Mouse (Mus musculus) erythroblast, adult 5-6 weeks (primary cell): ENCODE results near the gene Fkbp5. TPM values are rescaled to one million over a fixed set of nuclear protein-coding genes. Genes with fewer than 3 reads are reported as not detected.
"Not testable (repeated sequence)": the region's sequence is repeated elsewhere in the genome, so short reads cannot be mapped to it uniquely, and the experiment has no call there.

ENCODE experiments used
- ATAC-seq: replicated peaks from 2 replicates; pipeline ENCODE4 v1.8.0; 2016; ENCODE audit warnings: moderate number of reproducible peaks, mild to moderate bottlenecking, moderate TSS enrichment, inconsistent platforms; ENCODE audit not compliant: poor library complexity, low FRiP score, severe bottlenecking
- total RNA-seq, 2 experiments: library from RNA; stranded (forward) in 1 of 2; stranded (reverse) in 1 of 2; fragments of 150-400 nt in 1 of 2; fragments of 200-764, 138-1000 nt in 1 of 2; gene quantifications; 2 replicates each; pipeline versions ENCODE4 v1.2.3 to v1.2.4; 2015 to 2017; ENCODE audit warnings: low replicate concordance in 2 of 2

Fkbp5 gene
- total RNA-seq, 2 experiments from 2014 or later, result 3.7 to 13.8 TPM

- ATAC-seq, result no peak
Observed at GRCm38 (mm10) chr17:28433029-28433428, 84.3 kb downstream of the Fkbp5 start.

- ATAC-seq, result no peak
Observed at GRCm38 (mm10) chr17:28431931-28432335, 85.4 kb downstream of the Fkbp5 start.

- no peak for ATAC-seq
Observed at GRCm38 (mm10) chr17:28431038-28431437, 86.3 kb downstream of the Fkbp5 start.

- ATAC-seq, result no peak
Observed at GRCm38 (mm10) chr17:28428474-28429258, 88.7 kb downstream of the Fkbp5 start.

- ATAC-seq, result no peak
Observed at GRCm38 (mm10) chr17:28427666-28428065, 89.7 kb downstream of the Fkbp5 start.

GRCm38 (mm10) chr17:28424373-28424772 lies 93.0 kb downstream of the Fkbp5 start:
- no peak for ATAC-seq

- no peak for ATAC-seq
Observed at GRCm38 (mm10) chr17:28421071-28421470, 96.3 kb downstream of the Fkbp5 start.

GRCm38 (mm10) chr17:28420229-28421051 lies 96.9 kb downstream of the Fkbp5 start:
- no peak for ATAC-seq

- no peak for ATAC-seq
Observed at GRCm38 (mm10) chr17:28419636-28420035, 97.7 kb downstream of the Fkbp5 start.

GRCm38 (mm10) chr17:28418954-28419353 lies 98.4 kb downstream of the Fkbp5 start:
- ATAC-seq, result no peak

- not testable (repeated sequence) for ATAC-seq
Observed at GRCm38 (mm10) chr17:28418481-28418880, 98.8 kb downstream of the Fkbp5 start.

- no peak for ATAC-seq
Observed at GRCm38 (mm10) chr17:28417771-28418170, 99.6 kb downstream of the Fkbp5 start.

GRCm38 (mm10) chr17:28415271-28415670 lies 102.1 kb downstream of the Fkbp5 start:
- ATAC-seq, result no peak

- ATAC-seq, result no peak
Observed at GRCm38 (mm10) chr17:28411381-28411960, 105.9 kb downstream of the Fkbp5 start.

GRCm38 (mm10) chr17:28410731-28411130 lies 106.6 kb downstream of the Fkbp5 start:
- ATAC-seq, result no peak

GRCm38 (mm10) chr17:28408251-28408918 lies 108.9 kb downstream of the Fkbp5 start:
- no peak for ATAC-seq

GRCm38 (mm10) chr17:28407418-28408250 lies 109.7 kb downstream of the Fkbp5 start:
- ATAC-seq, result no peak

GRCm38 (mm10) chr17:28406471-28406870 lies 110.9 kb downstream of the Fkbp5 start:
- ATAC-seq, result no peak

- not testable (repeated sequence) for ATAC-seq
Observed at GRCm38 (mm10) chr17:28404745-28405144, 112.6 kb downstream of the Fkbp5 start.
